Mouse (Mus musculus) layer of hippocampus, postnatal 36 days (tissue): Measurements from ENCODE around the gene Fam171a2. TPM values are rescaled to one million over a fixed set of nuclear protein-coding genes. Genes with fewer than 3 reads are reported as not detected.
A peak's percentile ranks its signal among the peaks of the same experiment; 100 is the strongest.
"Not testable (repeated sequence)": the region's sequence is repeated elsewhere in the genome, so short reads cannot be mapped to it uniquely, and the experiment has no call there.

Experiments used
- DNase-seq, 2 experiments: peaks; one replicate each; pipeline ENCODE4 v3.0.0; 2022
- microRNA-seq, 2 experiments: library from miRNA; unstranded; fragments of <30 nt; microRNA quantifications; one replicate each; pipeline ENCODE4 v1.2.0; 2021
- total RNA-seq, 2 experiments: library from RNA; stranded (reverse); gene quantifications; 2 replicates each; pipeline ENCODE4 v1.2.3; 2021

Gene Fam171a2
- total RNA-seq, 2 experiments from 2014 or later, result 97.3 to 111 TPM

- DNase-seq, result peak in 1 of 2 experiments; percentile 52
These were observed 53.6 kb downstream of the Fam171a2 start for GRCm38 (mm10) chr11:102393719-102394420.

DNA sequence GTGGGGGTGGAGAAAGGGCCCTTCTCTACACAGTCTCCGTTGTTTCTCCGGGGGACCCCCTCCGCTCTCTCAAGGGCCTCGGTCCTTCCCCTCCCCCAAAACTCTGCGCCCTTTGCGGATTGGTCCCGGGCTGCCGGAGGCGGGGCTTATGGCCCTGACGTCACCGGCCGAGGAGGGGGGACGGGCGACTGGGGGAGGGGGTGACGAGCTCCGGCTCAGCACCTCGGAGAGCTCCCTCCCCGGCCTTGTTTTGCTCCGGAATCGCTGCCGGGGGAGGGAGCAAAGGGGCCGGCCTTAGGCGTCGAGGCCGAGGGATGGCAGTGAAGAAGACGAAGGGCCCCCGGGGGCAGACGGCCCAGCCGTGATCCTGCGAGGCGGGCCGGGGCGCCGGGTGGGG, 54.2 kb downstream of the Fam171a2 start, which contains the start of gene Rundc3a:
TSS of gene Rundc3a (plus strand) at position 166 of the 397 bp plus-strand sequence.
- peak; percentile 95 to 97 for DNase-seq

DNA sequence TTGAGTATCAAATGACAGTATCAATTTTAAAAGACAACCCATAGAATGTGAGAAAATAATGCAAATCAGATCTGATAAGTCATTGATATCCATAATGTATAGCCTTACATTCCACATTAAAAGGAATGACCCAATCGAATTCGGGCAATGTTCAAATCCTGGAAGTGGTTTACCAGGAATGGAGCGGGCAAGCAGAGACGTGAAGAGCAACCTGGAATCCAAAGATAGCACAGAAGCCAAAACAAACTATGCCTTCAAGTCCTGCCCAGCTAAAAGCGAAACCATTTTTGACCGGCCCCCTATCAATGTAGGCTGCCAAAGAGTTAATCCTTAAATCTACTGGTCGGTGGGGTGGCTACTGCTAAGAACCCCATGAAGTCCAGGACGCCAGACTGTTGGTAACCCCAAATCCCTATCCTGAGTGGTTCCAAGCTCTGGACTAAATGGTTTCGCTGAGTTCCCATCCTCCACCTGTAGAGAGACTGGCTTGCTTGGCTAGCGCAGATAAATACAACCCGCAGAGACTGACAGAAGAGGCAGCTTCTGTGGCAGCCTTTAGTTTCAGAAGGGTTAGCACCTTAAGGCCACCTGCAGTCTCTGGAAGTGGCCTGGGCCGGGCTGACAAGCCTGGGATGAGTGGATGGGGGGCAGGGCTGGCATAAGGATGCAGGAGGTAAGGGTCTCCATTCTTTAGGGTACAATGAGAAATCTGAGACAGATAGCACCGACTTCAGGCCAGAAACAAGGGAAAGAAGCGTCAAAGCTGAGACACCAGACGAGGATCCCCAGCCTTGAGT, 54.8 kb downstream of the Fam171a2 start:
- DNase-seq, result no peak

DNA sequence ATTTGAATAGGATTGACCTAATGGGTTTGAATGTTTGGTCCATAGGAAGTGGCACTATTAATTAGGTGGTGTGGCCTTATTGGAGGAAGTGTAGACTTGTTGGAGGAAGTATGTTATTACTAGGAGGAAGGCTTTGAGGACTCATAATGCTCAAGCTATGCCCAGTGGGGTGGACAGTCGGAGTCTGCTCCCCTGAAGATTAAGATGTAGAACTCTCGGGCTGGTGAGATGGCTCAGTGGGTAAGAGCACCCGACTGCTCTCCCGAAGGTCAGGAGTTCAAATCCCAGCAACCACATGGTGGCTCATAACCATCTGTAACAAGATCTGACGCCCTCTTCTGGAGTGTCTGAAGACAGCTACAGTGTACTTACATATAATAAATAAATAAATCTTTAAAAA, 58.0 kb downstream of the Fam171a2 start:
- not testable (repeated sequence) for DNase-seq

Small RNA genes within 50 kb of the gene (microRNA-seq; reads per million reads assigned to microRNA genes)
- gene Mir6930, result 0.60 to 0.85 reads per million in 2 experiments

Other genes starting within 250 kb of the Fam171a2 start
- gene Hdac5, start 217.5 kb downstream of the Fam171a2 start, total RNA-seq, result 100 to 1,000 TPM; 227 to 234 TPM
- gene BC030867, start 198.8 kb downstream of the Fam171a2 start, total RNA-seq, result 1 to 10 TPM in 1 of 2 experiments, under 1 TPM in 1; 0.58 to 1.5 TPM
- 1 to 10 TPM; 1.0 to 1.2 TPM for gene Asb16, start 178.9 kb downstream of the Fam171a2 start, total RNA-seq
- 10 to 100 TPM; 64.2 to 64.8 TPM for gene Tmub2, start 162.8 kb downstream of the Fam171a2 start, total RNA-seq
- 100 to 1,000 TPM; 172 to 173 TPM for gene Atxn7l3, start 151.1 kb downstream of the Fam171a2 start, total RNA-seq
- gene Ubtf, start 127.9 kb downstream of the Fam171a2 start, total RNA-seq, result 100 to 1,000 TPM; 127 to 128 TPM
- gene Slc4a1, start 81.5 kb downstream of the Fam171a2 start, total RNA-seq, result under 1 TPM; 0.10 to 0.15 TPM
- 100 to 1,000 TPM; 455 to 507 TPM for gene Rundc3a, start 54.3 kb downstream of the Fam171a2 start, total RNA-seq
- 10 to 100 TPM; 61.9 to 64.0 TPM for gene Slc25a39, start 39.7 kb downstream of the Fam171a2 start, total RNA-seq
- 10 to 100 TPM; 60.3 to 68.3 TPM for gene Grn, start 17.4 kb downstream of the Fam171a2 start, total RNA-seq
- gene Itga2b, start 22.4 kb upstream of the Fam171a2 start, total RNA-seq, result 1 to 10 TPM; 1.3 to 3.8 TPM
- 10 to 100 TPM; 44.1 to 58.6 TPM for gene Gpatch8, start 108.7 kb upstream of the Fam171a2 start, total RNA-seq
- 1 to 10 TPM in 1 of 2 experiments, under 1 TPM in 1; 0.90 to 3.2 TPM for gene Gm11627, start 131.8 kb upstream of the Fam171a2 start, total RNA-seq
- 1 to 10 TPM; 6.3 to 8.9 TPM for gene Fzd2, start 156.7 kb upstream of the Fam171a2 start, total RNA-seq
- gene Meioc, start 216.0 kb upstream of the Fam171a2 start, total RNA-seq, result not detected